Mouse (Mus musculus): ENCODE measurements around the gene Slc12a3. TPM values are rescaled to one million over a fixed set of nuclear protein-coding genes. Genes with fewer than 3 reads are reported as not detected.

Slc12a3 gene
- polyA plus RNA-seq, 1 experiment from 2014 or later = 0.08 TPM

DNA sequence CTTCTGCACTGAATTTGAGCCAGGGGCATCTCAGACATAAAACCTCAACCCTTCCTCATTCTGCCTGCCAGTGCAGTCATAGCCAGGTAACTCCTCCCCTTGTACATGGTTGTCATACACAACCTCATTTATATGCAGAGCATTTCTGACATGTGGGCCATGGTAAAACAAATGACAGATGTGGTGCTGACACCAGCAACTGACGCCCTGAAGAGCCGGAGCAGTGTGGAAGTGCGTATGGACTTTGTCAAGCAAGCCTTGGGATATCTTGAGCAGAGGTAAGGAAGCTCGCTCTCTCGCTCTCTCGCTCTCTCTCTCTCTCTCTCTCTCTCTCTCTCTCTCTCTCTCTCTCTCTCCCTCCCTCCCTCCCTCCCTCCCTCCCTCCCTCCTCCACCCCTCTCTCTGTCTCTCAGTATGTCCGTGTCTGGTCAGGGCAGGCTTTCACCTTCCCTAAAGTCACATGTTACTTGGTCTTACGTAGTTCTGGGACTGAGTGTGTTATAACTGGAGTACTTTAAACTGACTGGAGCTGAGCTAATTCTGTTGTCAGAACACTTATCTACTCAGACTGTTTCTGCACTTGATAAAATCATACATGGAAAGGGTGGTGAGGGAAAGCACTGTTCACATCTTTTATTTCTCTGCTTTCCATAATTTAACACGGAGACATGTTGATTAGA lies 32.5 kb upstream of the Slc12a3 start:
- ATAC-seq (ENCODE audit: low read depth) = no peak
- Histone ChIP-seq H3K27me3 (ENCODE audit: control insufficient read depth, insufficient read depth, low read length) (no peaks in the 10 kb centered on the region), H3K4me1 (ENCODE audit: control insufficient read depth, insufficient read depth, low read length) (no peaks in the 10 kb centered on the region), H3K9me3 (ENCODE audit: control insufficient read depth, low read length) (no peaks in the 10 kb centered on the region), H3K9ac (replicated peaks; ENCODE audit: low read depth, low read length) (no peak overlapping the region), H3K4me3 (ENCODE audit: low read depth, low read length) (no peak overlapping the region), H3K4me2 (ENCODE audit: low read depth, low read length) (no peak overlapping the region), H3K36me3 (ENCODE audit: control insufficient read depth, insufficient read depth, low read length) (peaks cover 5% of the 10 kb centered on the region; the same call in 1 of the 2 replicates), H3K27ac (ENCODE audit: low read depth, low read length) (peak overlapping the region; percentile 23)
- WGBS = 82% methylated on average over 9 of the region's 9 CpGs

DNA sequence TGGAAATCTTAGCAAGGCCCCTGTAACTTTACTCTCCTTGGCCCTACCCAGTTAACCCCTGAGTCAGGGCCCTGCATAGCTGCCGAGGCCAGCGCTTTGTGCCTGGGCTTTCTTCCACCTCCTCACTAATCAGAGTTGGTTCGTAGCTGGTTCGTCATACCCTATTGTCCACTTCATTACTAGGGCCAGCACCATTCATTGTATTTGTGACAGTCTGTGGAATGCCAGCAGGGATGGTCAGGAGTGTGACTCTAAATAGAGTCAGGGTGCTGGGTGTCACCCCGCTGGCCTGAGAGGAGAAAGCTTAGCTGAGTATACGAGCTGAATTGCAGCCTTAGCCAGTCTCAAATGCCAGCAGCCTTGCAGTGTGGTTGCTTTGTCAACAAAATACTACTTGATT lies 31.9 kb upstream of the Slc12a3 start:
- Histone ChIP-seq H3K4me2 (ENCODE audit: low read depth, low read length) (no peak overlapping the region), H3K4me1 (ENCODE audit: control insufficient read depth, insufficient read depth, low read length) (no peaks in the 10 kb centered on the region), H3K36me3 (ENCODE audit: control insufficient read depth, insufficient read depth, low read length) (peaks cover 9% of the 10 kb centered on the region; the same call in 1 of the 2 replicates), H3K27ac (ENCODE audit: low read depth, low read length) (no peak overlapping the region), H3K9me3 (ENCODE audit: control insufficient read depth, low read length) (no peaks in the 10 kb centered on the region), H3K4me3 (ENCODE audit: low read depth, low read length) (no peak overlapping the region), H3K9ac (replicated peaks; ENCODE audit: low read depth, low read length) (no peak overlapping the region), H3K27me3 (ENCODE audit: control insufficient read depth, insufficient read depth, low read length) (no peaks in the 10 kb centered on the region)
- 44% methylated on average over 6 of the region's 6 CpGs for WGBS
- ATAC-seq (ENCODE audit: low read depth) = no peak

DNA sequence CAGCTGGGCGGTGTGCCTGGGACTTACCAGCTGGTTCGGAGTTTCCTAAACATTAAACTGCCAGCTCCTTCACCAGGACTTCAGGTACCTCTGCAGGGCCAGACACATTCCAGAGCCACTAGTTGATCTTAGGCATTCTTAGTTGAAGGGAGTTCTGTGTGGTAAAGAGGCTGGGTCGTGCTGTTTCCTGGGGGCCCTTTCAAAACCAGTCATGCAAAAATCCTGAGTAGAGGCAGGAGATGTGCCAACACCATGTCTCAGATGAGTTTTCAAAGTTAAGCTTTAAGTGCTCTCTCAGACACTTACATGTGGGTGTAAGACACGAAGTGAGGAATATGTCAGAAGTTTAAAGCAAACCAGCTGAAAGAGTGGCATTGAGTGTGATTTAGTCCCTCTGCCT lies 28.2 kb upstream of the Slc12a3 start:
- Histone ChIP-seq H3K27ac (ENCODE audit: low read depth, low read length) (no peak overlapping the region), H3K9me3 (ENCODE audit: control insufficient read depth, low read length) (no peaks in the 10 kb centered on the region), H3K4me3 (ENCODE audit: low read depth, low read length) (no peak overlapping the region), H3K4me2 (ENCODE audit: low read depth, low read length) (no peak overlapping the region), H3K36me3 (ENCODE audit: control insufficient read depth, insufficient read depth, low read length) (peaks cover 36% of the 10 kb centered on the region), H3K27me3 (ENCODE audit: control insufficient read depth, insufficient read depth, low read length) (no peaks in the 10 kb centered on the region), H3K4me1 (ENCODE audit: control insufficient read depth, insufficient read depth, low read length) (no peaks in the 10 kb centered on the region), H3K9ac (replicated peaks; ENCODE audit: low read depth, low read length) (no peak overlapping the region)
- no peak for ATAC-seq (ENCODE audit: low read depth)
- WGBS = 79% methylated on average over 4 of the region's 4 CpGs

DNA sequence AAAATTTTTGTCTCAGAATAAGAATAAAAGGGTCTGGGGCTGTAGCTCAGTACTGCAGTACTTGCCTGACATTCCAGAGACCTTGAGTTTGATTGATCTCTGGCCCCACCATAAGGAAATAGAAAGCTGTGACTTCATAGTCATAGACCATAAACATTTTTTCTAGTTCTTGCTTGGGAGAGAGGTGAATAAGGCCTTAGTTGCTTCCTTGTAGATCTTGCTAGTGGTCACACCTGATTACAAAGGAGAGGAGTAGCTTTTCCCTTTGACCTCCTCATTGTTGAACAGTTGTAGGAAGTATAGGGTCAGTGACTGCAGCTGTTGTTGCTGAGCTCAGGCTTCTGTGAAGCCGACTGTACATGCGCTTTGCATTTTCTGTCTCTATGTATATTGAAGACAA lies 24.6 kb upstream of the Slc12a3 start:
- H3K27me3 ChIP-seq (ENCODE audit: control insufficient read depth, insufficient read depth, low read length) = no peaks in the 10 kb centered on the region
- H3K4me1 ChIP-seq (ENCODE audit: control insufficient read depth, insufficient read depth, low read length) = no peaks in the 10 kb centered on the region
- H3K4me2 ChIP-seq (ENCODE audit: low read depth, low read length) = no peak overlapping the region
- no peak for ATAC-seq (ENCODE audit: low read depth)
- WGBS = 100% methylated on average over 2 of the region's 2 CpGs
- H3K9me3 ChIP-seq (ENCODE audit: control insufficient read depth, low read length) = no peaks in the 10 kb centered on the region
- no peak overlapping the region for H3K4me3 ChIP-seq (ENCODE audit: low read depth, low read length)
- no peak overlapping the region for H3K27ac ChIP-seq (ENCODE audit: low read depth, low read length)
- no peak overlapping the region for H3K9ac ChIP-seq (replicated peaks; ENCODE audit: low read depth, low read length)
- H3K36me3 ChIP-seq (ENCODE audit: control insufficient read depth, insufficient read depth, low read length) = peaks cover 60% of the 10 kb centered on the region

DNA sequence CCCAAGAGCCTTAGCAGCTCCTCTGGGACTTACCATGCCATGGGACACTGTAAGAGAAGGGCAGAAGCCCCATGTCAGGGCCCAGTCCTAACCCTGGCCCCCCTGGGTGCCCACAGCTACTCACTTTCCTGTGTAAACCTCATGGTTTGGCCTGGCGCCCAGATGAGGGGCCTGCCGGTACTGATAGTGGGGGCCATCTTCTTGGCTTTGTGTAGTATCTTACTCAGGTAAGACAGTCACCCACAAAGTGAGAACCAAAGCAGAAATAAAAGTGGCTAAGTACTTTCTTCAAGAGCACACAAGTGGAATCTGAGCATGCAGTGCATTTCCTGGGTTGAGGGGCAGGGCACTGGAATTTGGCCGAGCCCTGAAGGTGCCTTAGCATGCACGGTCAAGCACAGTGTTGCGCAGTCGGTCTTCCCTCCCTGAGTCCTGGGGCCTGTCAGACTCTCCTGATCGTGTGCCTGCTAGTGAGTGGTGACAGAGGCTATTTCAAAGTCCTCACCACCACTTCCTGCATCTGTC lies 21.9 kb upstream of the Slc12a3 start:
- H3K4me2 ChIP-seq (ENCODE audit: low read depth, low read length) = no peak overlapping the region
- WGBS = 90% methylated on average over 7 of the region's 7 CpGs
- H3K36me3 ChIP-seq (ENCODE audit: control insufficient read depth, insufficient read depth, low read length) = peaks cover 62% of the 10 kb centered on the region
- H3K4me1 ChIP-seq (ENCODE audit: control insufficient read depth, insufficient read depth, low read length) = no peaks in the 10 kb centered on the region
- no peak overlapping the region for H3K9ac ChIP-seq (replicated peaks; ENCODE audit: low read depth, low read length)
- H3K4me3 ChIP-seq (ENCODE audit: low read depth, low read length) = no peak overlapping the region
- no peak for ATAC-seq (ENCODE audit: low read depth)
- H3K9me3 ChIP-seq (ENCODE audit: control insufficient read depth, low read length) = no peaks in the 10 kb centered on the region
- H3K27me3 ChIP-seq (ENCODE audit: control insufficient read depth, insufficient read depth, low read length) = no peaks in the 10 kb centered on the region
- no peak overlapping the region for H3K27ac ChIP-seq (ENCODE audit: low read depth, low read length)

DNA sequence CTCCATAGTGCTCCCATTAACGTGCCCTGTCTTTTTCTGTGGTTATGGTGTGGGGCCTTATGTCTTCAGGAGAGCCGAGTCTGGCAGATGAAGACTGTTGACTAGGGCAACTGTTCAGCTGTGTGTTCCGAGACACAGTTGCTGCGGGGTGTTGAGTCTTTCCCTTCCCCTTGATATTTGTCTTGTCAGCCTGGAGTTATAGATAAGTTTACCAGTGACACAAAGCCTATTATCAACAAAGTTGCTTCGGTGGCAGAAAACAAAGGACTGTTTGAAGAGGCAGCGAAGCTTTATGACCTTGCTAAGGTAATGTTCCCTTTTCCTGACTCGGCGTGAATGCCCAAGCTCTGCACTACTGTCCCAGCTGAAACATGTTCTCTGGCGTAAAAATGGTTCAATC lies 21.3 kb upstream of the Slc12a3 start:
- peaks cover 60% of the 10 kb centered on the region for H3K36me3 ChIP-seq (ENCODE audit: control insufficient read depth, insufficient read depth, low read length)
- 71% methylated on average over 9 of the region's 9 CpGs for WGBS
- no peak for ATAC-seq (ENCODE audit: low read depth)

DNA sequence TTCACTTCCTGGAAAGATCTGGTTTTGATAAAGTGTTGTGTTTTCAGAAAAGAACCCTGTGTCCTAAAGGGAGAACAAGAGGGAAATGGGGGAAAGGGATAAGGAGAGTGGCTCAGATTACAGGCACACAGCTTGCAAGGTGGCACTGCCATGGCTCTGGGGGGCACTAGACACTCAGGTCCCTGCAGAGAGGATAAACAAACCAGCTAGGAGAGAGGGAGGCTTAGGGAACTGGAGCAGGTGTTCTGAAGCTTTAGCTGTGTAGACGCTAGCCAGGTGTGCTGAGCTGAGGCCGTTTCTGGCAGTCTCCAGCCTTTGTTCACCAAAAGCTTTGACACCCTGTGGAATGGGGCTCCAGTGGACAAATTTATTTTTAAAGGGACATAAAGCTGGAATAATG lies 14.9 kb upstream of the Slc12a3 start:
- no peak overlapping the region for H3K27ac ChIP-seq (ENCODE audit: low read depth, low read length)
- peaks cover 29% of the 10 kb centered on the region for H3K36me3 ChIP-seq (ENCODE audit: control insufficient read depth, insufficient read depth, low read length)
- ATAC-seq (ENCODE audit: low read depth) = no peak
- no peaks in the 10 kb centered on the region for H3K27me3 ChIP-seq (ENCODE audit: control insufficient read depth, insufficient read depth, low read length)
- H3K4me2 ChIP-seq (ENCODE audit: low read depth, low read length) = no peak overlapping the region
- 92% methylated on average over 2 of the region's 2 CpGs for WGBS
- H3K9me3 ChIP-seq (ENCODE audit: control insufficient read depth, low read length) = no peaks in the 10 kb centered on the region
- H3K4me1 ChIP-seq (ENCODE audit: control insufficient read depth, insufficient read depth, low read length) = no peaks in the 10 kb centered on the region
- H3K9ac ChIP-seq (replicated peaks; ENCODE audit: low read depth, low read length) = no peak overlapping the region
- H3K4me3 ChIP-seq (ENCODE audit: low read depth, low read length) = no peak overlapping the region

More for the DNA sequence above, 21.3 kb upstream of the Slc12a3 start:
- Histone ChIP-seq H3K27ac (ENCODE audit: low read depth, low read length) (no peak overlapping the region), H3K4me3 (ENCODE audit: low read depth, low read length) (no peak overlapping the region), H3K27me3 (ENCODE audit: control insufficient read depth, insufficient read depth, low read length) (no peaks in the 10 kb centered on the region), H3K4me2 (ENCODE audit: low read depth, low read length) (no peak overlapping the region), H3K9ac (replicated peaks; ENCODE audit: low read depth, low read length) (no peak overlapping the region), H3K9me3 (ENCODE audit: control insufficient read depth, low read length) (no peaks in the 10 kb centered on the region), H3K4me1 (ENCODE audit: control insufficient read depth, insufficient read depth, low read length) (no peaks in the 10 kb centered on the region)

DNA sequence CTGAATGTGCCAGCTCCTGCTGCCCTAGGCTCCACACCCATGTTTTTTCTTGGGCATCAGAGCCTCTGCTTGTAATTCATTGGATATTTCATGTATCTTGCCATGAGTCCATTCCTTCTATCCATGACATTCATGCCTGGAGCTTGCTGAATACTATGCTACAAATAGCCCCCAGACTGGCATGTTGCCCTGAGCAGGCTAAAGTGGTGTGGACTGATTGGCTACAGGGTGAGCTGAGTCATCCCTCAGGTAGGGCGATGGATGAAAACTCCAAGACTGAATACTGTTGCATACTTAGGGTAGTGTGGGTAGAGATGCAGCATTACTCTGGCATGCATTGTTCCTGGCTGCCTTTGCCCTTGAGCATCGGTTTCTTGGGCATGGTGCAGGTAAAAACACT lies 11.8 kb upstream of the Slc12a3 start:
- Histone ChIP-seq H3K9ac (replicated peaks; ENCODE audit: low read depth, low read length) (no peak overlapping the region), H3K27ac (ENCODE audit: low read depth, low read length) (no peak overlapping the region), H3K4me2 (ENCODE audit: low read depth, low read length) (no peak overlapping the region), H3K27me3 (ENCODE audit: control insufficient read depth, insufficient read depth, low read length) (no peaks in the 10 kb centered on the region), H3K36me3 (ENCODE audit: control insufficient read depth, insufficient read depth, low read length) (peaks cover 17% of the 10 kb centered on the region), H3K4me3 (ENCODE audit: low read depth, low read length) (no peak overlapping the region), H3K9me3 (ENCODE audit: control insufficient read depth, low read length) (no peaks in the 10 kb centered on the region), H3K4me1 (ENCODE audit: control insufficient read depth, insufficient read depth, low read length) (no peaks in the 10 kb centered on the region)
- WGBS = 97% methylated on average over 2 of the region's 2 CpGs
- ATAC-seq (ENCODE audit: low read depth) = no peak

DNA sequence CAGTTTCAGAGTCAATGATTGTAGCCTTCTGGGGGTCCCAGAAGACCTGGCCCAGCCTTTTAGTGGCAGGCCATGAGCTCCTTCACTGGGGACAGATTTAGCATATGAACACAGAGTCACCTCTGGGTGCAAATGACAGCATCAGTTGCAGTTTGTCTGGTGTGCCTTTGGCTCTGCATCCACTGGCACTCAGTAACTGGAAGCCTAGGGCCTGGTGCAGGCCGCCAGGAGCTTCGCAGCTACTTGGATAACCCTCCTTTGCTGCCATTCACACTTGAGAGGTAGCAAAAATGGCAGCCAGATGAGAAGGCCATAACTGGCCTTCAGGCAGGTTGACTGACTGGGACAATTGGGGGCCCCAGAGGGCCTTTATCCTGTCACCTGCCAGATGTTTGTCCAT lies 11.3 kb upstream of the Slc12a3 start:
- H3K9me3 ChIP-seq (ENCODE audit: control insufficient read depth, low read length) = no peaks in the 10 kb centered on the region
- no peak overlapping the region for H3K27ac ChIP-seq (ENCODE audit: low read depth, low read length)
- H3K4me3 ChIP-seq (ENCODE audit: low read depth, low read length) = no peak overlapping the region
- H3K9ac ChIP-seq (replicated peaks; ENCODE audit: low read depth, low read length) = no peak overlapping the region
- H3K27me3 ChIP-seq (ENCODE audit: control insufficient read depth, insufficient read depth, low read length) = no peaks in the 10 kb centered on the region
- H3K4me2 ChIP-seq (ENCODE audit: low read depth, low read length) = no peak overlapping the region
- peaks cover 17% of the 10 kb centered on the region for H3K36me3 ChIP-seq (ENCODE audit: control insufficient read depth, insufficient read depth, low read length)
- no peak for ATAC-seq (ENCODE audit: low read depth)
- no peaks in the 10 kb centered on the region for H3K4me1 ChIP-seq (ENCODE audit: control insufficient read depth, insufficient read depth, low read length)
- WGBS = 95% methylated on average over 2 of the region's 2 CpGs
